Mouse (Mus musculus): ENCODE data around the gene Zbtb43.

The Zbtb43 gene

GRCm38 (mm10) chr2:33468466-33469097 is at the start of gene Zbtb43:
Zbtb43 (minus strand) TSS chr2:33468559.
- peak; percentile 97 for DNase-seq

GRCm38 (mm10) chr2:33515856-33516255 is 47.5 kb upstream of the Zbtb43 start:
- DNase-seq = no peak

DNA sequence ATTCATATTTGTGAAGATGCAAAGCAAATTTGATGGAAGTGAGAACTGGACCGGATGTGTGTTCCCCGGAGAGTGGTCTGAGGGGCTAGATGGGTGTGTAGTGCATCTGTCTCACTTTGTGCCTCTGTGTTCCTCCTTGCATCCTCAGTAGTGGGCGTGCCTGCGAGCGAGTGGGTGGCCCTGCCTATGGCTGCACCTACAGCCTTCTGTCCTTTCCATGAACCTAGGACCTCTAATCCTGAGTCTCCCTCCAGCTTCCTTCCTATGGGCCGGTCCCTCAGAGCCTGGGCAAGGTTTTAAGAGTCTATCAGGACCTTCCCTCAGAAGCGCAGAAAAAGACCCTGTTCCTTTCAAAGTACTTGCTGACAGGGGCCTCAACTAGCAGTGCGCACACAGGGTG is 47.1 kb upstream of the Zbtb43 start:
- no peak for DNase-seq

DNA sequence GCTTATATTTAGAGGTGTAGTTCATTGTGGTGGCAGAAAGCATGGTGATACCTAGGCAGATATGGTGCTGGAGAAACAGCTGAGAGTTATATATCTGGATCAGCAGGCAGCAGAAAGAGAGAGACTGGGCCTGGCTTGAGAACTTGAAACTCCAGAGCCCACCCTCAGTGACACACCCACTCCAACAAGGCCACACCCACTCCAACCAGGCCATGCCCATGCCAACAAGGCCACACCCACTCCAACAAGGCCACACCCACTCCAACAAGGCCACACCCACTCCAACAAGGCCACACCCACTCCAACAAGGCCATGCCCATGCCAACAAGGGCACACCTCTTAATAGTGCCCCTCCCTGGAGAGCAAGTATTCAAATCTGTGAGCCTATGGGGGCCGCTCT is 42.4 kb upstream of the Zbtb43 start:
- no peak for DNase-seq

DNA sequence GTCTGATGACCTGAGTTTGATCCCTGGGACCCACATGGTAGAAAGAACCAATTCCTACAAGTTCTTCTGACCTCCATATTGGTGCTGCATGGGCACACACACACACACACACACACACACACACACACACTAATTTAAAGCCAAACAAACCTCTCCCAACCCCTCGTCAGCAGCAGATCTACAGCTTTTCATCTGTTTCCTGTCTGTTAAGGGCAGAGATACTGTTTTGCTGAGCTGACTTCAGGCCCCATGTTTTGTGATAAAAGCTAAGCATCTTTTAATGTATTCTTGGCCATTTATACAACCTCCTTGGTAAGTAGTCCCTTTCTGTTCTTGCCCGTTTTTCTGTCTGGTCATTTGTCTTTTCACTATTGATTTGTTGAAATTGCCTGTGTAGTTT is 34.2 kb upstream of the Zbtb43 start:
- no peak for DNase-seq

- no peak for DNase-seq
Measured at GRCm38 (mm10) chr2:33498280-33498679, 29.9 kb upstream of the Zbtb43 start.

- DNase-seq = peak; percentile 53
Measured at GRCm38 (mm10) chr2:33495654-33496053, 27.3 kb upstream of the Zbtb43 start.

- DNase-seq = no peak
Measured at GRCm38 (mm10) chr2:33492041-33492440, 23.7 kb upstream of the Zbtb43 start.

GRCm38 (mm10) chr2:33489565-33489964 is 21.2 kb upstream of the Zbtb43 start:
- no peak for DNase-seq

DNA sequence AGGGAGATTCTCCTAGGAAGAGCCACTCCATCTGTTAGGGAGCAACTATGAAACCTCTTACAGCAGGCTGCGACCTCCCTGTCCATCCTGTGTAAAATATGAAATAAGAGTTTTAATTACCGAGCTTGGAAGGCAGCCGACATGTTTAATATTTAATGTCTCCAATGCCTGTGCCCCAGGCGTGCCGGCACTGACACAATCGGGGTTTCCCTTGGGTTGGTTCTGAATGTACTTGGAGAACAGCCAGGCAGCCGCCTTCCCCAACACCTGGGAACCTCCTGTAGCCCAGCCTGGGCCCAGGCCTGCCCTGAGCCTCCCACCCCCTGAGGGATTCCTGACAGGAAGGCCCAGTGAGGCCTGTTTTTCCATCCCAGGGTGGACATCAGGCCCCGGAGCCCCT is 19.0 kb upstream of the Zbtb43 start:
- DNase-seq = no peak

DNA sequence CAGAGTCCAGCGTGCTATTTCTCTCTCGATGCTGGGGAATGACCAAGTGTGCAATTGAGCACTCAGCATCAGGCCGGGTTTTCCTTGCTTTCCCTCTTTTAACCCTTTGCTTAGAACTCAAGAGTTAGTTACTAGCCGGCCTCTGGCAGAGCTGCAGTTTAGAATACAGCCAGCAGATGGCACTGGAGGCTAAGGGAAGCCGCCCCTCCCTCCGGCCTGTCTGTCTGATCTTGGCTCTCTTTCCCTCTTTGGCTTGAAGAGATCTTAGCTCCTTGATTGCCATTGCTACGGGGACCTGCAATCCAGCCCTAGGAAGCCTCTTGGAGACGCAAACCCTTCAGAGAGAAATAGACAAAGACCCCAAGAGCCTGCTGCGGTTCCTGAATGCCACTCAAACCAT is 18.5 kb upstream of the Zbtb43 start:
- peak; percentile 74 for DNase-seq

GRCm38 (mm10) chr2:33477961-33478755 is 9.8 kb upstream of the Zbtb43 start:
- DNase-seq = no peak

GRCm38 (mm10) chr2:33475961-33476360 is 7.6 kb upstream of the Zbtb43 start:
- no peak for DNase-seq

DNA sequence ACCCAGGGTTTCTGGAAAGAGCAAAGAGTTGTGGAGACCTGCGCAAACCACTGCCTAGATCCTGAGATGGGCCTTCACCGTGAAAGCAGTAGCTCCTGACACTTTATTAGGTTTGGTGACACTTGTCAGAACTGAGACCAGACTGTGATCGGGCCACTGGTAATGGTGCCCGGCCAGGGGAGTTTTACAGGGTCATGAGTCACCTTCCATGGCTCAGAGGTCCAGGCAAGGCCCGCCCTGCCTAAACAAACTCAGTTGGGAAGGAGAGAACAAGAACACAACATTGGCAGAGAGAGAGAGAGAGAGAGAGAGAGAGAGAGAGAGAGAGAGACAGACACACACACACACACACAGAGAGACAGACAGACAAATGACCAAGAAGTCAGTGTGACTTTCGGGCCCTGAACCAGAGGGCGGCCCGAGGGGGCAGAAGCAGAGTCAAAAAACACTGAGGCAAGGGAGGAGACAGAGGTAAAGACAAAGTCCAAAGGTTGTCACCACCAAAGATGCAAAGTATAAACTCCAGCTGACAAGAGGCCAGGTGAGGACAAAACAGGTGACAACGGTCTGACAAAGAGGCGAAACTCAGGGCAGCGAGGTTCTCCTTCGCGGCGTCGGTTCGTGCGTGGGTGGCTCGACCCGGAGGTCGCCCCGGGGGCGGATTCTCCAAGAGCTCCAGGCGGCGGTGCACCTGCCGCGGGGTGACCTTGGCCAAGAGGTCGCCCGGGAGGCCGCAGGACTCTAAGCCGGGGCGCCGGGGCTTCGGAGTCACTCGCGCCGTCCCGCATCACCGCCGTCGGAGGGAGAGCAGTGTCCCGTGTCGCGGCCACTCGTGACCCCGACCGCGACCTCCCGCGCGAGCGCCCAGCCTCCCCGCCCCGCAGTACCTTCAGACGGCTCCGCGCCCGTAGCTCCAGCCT is 553 bp downstream of the Zbtb43 start:
- no peak for DNase-seq

GRCm38 (mm10) chr2:33465966-33466365 is 2.4 kb downstream of the Zbtb43 start:
- no peak for DNase-seq

- DNase-seq = no peak
Measured at GRCm38 (mm10) chr2:33465215-33465614, 3.1 kb downstream of the Zbtb43 start.

DNA sequence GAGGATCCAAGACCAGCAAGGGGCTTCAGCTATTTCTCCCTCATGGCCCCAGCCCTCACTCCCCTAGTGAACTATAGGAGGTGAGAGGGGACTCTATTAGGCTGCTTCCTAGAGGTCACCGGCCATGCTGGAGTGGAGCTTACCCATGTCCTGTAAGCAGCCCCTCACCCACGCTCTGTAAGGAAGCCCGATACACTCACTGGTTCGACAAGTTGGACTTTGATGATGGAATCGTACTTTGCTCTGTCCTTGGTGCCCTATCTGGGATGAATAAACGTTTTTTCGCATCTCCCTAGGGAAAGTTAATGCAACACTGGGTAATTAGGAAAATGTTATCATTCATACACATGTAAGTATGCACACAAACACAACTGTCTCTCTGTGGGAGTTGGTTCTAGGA is 6.3 kb downstream of the Zbtb43 start:
- DNase-seq = no peak

DNA sequence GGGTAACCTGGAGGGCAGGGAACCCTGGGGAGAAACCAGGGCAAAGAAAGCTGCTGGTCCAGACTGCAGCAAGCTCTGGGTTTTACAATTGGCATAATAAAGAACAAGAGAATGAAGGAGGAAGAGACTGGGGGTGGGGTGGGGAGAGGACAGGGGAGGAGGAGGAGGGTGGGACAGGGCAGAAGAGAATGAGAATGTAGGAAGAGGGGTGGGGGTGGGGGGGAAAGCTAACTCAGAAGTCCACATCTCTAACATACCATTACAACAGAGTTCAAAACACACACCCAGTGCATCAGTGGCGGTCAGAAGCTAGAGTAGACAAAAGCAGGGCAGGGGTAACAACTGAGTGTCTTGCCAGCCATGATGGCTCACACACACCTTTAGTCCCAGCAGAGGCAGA is 7.3 kb downstream of the Zbtb43 start:
- no peak for DNase-seq

DNA sequence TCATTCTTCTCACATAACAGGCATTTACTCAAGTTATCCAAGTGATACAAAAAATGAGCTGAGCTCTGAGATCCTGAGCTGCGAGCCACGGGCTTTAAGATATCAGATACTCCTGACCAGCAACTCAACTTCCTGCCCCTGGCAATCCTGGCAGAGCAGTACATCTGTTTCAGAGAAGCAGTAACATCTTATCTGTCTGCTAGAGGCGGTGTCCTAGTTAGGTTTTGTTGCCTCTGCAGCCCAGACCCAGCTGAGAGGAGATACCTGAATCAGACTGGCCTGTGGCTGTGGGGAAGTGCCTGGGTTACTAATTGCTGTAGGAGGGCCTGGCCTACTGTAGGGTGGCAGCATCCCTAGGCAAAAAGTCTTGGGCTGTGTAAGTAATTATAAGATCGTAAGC is 8.7 kb downstream of the Zbtb43 start:
- no peak for DNase-seq

GRCm38 (mm10) chr2:33456696-33457095 is 11.7 kb downstream of the Zbtb43 start:
- no peak for DNase-seq

DNA sequence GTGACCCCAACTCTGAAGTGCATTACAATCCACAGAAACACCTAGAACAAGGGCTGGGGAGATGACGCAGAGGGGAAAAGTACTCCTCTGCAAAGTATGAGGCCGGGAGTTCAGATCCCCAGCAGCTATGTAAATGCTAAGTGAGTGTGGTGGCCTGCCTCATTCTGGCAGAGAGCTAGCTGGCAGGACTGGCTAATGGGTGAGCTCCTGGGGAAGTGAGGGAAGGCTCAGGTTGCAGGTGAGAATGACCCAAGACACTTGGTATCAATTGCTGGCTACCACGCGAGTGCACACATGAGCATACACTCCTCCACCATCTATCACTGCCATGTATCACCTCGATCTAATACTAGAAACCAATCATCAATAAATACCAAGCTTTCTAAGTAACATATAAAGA is 12.1 kb downstream of the Zbtb43 start:
- no peak for DNase-seq

- DNase-seq = no peak
Measured at GRCm38 (mm10) chr2:33455350-33455749, 13.0 kb downstream of the Zbtb43 start.

DNA sequence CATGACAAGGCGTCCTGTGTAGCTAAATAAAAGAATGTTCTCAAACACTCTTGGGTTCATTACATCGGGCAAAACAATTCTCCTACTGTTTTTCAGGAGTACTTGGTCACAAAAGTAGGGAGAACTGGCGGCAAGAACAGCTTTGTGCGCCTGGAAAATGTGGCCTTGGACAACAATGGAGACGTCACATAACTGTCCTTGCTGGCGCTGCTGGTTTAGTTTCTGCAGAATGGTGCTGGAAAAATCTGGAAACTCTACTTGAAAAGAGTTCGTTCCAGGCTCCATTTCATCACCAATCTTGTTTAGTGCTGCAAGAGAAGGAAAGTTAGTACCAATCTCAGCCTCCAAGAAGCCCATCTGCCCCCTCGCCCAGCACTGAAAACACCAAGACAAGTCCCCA is 13.5 kb downstream of the Zbtb43 start:
- no peak for DNase-seq

GRCm38 (mm10) chr2:33453476-33453875 is 14.9 kb downstream of the Zbtb43 start:
- DNase-seq = no peak
